Mouse (Mus musculus) telencephalon, adult 2 months (tissue): ENCODE data around the gene 1700113H08Rik.

Experiments used
- DNase-seq: peaks from one replicate; pipeline ENCODE4 v3.0.0-alpha.2; 2011; ENCODE audit warnings: low read depth, low spot score

1700113H08Rik gene

DNA sequence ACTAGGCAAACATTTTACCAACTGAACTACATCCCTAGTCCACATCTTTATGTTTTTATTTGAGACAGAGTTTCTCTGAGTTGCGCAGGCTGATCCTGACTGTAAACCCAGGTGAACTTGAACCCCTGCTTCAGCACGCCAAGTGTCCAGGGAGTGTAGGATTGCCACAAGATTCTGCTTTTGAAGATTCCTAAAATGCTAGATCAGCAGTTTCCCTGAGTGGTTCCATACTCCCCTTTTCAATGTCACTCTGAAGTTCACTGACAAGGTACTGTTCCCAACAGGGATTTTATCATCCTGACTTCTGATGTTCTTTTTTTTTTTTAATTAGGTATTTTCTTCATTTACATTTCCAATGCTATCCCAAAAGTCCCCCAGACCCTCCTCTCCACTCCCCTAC is 140.9 kb downstream of the 1700113H08Rik start:
- DNase-seq = no peak

DNA sequence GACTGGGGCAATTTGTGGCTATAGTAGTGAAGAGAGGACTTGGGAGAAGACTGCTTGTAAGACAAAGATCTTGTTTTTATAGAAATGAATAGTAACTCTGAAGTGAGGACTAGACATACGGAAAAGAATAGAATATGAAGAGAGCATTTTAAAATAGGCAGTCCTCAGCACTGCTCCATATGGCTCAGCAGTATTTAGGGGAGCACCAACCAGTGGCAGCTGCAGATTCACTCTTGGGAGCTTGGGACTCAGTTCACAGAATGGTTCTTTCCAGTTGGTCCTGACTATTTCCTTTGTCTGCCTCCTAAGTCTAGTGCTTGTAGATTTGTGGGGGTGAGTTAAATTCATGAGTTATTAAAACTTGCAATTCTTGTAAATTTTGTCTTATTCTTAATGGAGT is 151.6 kb downstream of the 1700113H08Rik start:
- peak; percentile 57 for DNase-seq

DNA sequence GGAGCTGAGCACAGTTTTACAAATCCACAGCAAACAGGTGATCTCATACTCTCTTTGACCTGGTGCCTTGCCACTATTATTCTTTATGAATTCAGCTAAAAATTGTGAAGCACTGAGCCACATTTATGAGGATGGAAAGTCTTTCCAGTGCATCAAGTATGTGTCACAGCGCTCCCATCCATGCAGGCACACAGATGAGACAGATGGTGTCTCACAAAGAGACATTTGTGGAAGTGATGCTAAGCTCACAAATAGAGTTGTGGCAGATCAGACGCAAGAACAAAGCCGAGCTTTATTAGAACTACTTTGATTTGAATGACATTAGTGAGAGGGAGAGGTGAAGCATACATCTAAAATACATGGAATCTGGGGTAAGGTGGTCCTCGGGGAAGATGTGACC is 153.2 kb downstream of the 1700113H08Rik start:
- peak; percentile 8 for DNase-seq

DNA sequence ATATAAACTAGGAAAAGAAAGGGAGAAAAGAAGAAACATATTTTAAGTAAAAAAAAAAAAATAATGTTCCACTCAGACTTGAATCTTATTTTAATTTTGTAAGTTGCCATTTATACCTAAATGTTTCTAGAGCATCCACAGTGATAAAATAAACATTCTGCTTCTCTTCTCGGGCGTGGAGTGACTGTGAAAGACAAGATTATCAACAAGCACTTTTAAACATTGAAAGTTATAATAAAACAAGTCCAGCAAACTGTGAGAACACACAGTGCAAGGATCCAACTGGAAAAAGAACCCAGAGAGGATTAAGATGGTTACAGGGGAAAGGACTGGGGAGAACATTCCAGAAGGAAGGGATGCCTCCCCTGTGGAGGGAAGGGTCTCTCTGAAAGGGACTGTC is 155.0 kb downstream of the 1700113H08Rik start:
- peak; percentile 49 for DNase-seq

DNA sequence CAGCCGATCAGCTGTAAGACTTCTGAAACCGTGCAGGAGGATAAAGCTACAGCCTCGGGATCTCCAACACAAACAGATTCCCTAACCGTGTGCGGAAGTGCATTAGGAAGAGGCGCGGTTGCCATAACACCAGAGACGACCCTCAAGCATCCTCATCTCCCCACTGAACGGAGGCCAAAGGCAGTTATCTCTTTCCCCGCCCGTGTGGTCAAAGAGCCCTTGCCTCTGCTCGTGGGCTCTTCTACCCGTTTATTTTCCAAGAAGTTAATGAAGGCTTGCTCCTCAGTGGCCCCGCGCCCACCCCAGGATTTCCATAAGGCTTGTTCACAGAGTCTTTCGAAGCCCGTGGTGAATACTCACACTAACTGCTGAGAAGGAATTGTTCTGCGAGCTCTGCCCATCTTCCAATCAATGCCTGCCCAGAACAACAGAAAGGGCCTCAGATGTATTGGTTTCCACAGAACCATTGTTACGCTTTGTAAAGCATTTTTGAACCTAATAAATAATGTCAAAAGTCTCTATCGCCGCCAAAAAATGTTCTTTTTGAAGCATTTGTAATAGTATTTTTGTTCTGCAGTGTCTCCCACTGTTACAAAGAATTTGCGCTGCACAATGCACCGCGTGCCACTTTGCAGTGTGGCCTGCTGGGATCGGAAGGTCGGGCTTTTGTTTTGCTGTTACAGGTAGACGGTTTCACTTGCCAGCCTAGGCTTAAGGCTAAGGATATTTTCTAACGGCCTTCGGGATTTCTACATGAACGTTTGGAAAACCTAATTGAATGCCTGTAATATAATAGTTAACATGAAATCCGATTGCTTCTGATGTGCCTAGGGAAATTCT is 172.4 kb downstream of the 1700113H08Rik start:
- DNase-seq = no peak

DNA sequence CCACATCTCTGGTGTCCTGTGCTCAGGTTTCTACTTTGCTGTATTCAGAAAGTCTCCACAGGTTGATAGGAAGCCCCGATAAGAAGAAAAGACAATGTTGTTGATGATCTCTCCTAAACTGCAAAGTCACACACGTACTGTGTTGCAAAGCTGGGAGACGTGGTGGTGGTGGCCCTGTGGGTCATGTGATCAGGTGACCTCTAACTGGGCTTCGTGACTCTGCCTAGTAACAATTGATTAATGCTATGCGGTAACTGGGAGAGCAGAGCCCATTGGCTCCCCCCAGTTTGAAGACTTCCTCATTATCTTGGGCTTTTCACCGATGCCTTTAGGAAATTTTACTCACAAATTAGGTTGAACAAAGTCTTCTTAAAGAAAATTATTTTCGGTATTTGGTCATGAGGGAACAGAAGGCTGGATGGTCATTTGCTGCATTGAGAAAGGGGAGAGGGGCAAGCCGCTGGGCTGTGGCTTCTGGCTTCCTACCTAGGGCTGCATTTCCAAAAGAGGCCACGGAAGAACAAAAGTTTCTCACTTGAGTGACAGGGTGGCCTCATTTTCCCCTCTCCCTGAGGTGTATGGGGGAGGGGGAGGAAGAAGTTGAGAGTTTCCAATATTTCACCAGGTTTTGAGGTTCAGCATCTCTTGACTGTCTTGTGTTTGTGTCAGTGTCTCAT is 181.6 kb downstream of the 1700113H08Rik start:
- no peak for DNase-seq

DNA sequence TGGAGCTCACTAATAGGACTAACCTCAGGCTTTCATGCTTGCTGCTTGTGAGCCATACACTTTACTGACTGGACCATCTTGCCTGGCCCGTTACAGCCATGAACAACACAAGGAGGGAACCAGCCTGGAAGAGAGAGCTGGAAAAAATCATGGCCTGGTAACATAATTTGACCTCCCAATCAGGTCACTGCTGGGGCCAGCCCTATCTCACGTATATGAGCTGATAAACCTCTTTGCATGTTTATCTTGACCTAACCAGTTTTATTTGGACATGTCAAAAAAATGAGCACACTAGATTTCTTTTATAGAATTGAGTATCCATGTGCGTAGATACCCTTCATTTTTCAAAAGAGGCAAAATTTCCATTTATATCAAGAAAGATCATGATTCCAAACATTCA is 213.9 kb downstream of the 1700113H08Rik start:
- DNase-seq = no peak

DNA sequence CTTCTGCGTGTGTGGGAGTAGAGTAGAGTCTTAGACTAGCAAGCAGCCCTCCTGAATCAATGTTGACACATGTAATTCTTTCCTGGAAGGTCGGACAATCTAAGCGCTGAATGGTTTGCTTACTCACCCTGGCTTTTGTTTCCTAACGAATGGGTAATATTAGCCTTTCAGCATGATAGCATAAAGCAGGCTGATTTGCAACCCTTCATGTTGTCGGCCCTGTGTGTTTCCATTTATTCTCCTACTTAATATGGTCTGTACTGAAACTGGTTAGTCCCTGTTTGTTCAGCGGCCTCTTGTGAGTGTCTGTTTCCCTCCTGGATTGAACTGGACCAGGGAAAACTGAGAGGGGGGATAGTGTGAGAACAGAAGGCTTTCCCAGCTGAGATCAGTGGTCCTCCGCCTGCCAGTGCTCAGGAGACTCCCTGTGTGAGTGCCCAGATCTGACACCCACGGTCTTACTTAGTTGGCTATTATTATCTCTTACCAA is 214.3 kb downstream of the 1700113H08Rik start:
- DNase-seq = no peak

DNA sequence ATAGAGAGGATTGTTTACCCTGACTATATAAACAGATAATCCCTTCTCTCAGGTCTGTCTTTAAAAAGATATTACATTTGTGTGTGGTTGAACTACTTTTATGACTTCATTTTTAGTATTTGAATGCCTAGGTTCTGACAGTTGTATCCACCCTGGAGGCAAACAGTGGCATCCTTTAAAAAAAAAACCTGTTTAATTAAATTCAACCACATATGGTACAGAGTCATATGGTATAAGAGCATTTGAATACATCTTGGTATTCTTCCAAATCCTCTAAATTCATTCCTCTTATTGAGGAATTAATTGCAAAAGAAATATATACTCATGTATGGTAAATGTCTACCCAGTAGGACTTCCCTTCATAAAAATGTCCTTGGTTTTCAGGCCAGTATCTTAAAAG is 217.2 kb downstream of the 1700113H08Rik start:
- DNase-seq = no peak
